Mouse (Mus musculus): Measurements from ENCODE around the gene Stpg3.

GRCm38 (mm10) chr2:25171101-25171768 lies 43.2 kb downstream of the Stpg3 start:
- TF ChIP-seq POLR2A (IDR thresholded peaks at IDR 0.05; ENCODE audit: control insufficient read depth, extremely low read depth, insufficient read depth, low read length, poor library complexity): no peak
- TF ChIP-seq CTCF (IDR thresholded peaks at IDR 0.05; ENCODE audit: borderline replicate concordance, control insufficient read depth, extremely low read depth, insufficient read depth, low read length, poor library complexity): no peak

Measured in thymus, adult 2 months (tissue).